Mouse (Mus musculus) forebrain, embryonic 11.5 days (tissue): ENCODE measurements around the gene Fbxl15. TPM values are rescaled to one million over a fixed set of nuclear protein-coding genes. Genes with fewer than 3 reads are reported as not detected.
A peak's percentile ranks its signal among the peaks of the same experiment; 100 is the strongest.

Experiments used
- ATAC-seq: fragments of 200-750 bp; cut with Nextera tagmentation; replicated peaks from 2 replicates; pipeline ENCODE4 v1.8.0; 2017; ENCODE audit warnings: moderate TSS enrichment; ENCODE audit not compliant: low FRiP score
- DNase-seq: peaks from one replicate; pipeline ENCODE4 v3.0.0-alpha.2; 2017; ENCODE audit warnings: low spot score
- H3K27ac ChIP-seq: fragments of 300-500 bp; sonication (generic); 2 replicates; pipeline ENCODE4 v1.5.1; 2014; ENCODE audit warnings: low read depth, low read length
- H3K27me3 ChIP-seq: fragments of 300-500 bp; sonication (generic); 2 replicates; pipeline ENCODE4 v1.6.1; 2014; ENCODE audit warnings: mild to moderate bottlenecking, low read length, mixed read lengths; ENCODE audit not compliant: control insufficient read depth, insufficient read depth
- H3K36me3 ChIP-seq: fragments of 300-500 bp; sonication (generic); 2 replicates; pipeline ENCODE4 v1.6.1; 2014; ENCODE audit warnings: mild to moderate bottlenecking, low read length, moderate library complexity, mixed read lengths; ENCODE audit not compliant: control insufficient read depth, insufficient read depth
- H3K4me1 ChIP-seq: fragments of 300-500 bp; sonication (generic); replicated peaks from 2 replicates; pipeline ENCODE4 v1.6.1; 2014; ENCODE audit warnings: low read length, mixed read lengths; ENCODE audit not compliant: control insufficient read depth, insufficient read depth
- H3K4me2 ChIP-seq: fragments of 300-500 bp; sonication (generic); 2 replicates; pipeline ENCODE4 v1.6.1; 2014; ENCODE audit warnings: low read depth, mild to moderate bottlenecking, low read length, moderate library complexity, mixed read lengths; ENCODE audit not compliant: severe bottlenecking
- H3K4me3 ChIP-seq: fragments of 300-500 bp; sonication (generic); 2 replicates; pipeline ENCODE4 v1.5.1; 2014; ENCODE audit warnings: low read depth, low read length
- H3K9ac ChIP-seq: fragments of 300-500 bp; sonication (generic); 2 replicates; pipeline ENCODE4 v1.6.1; 2014; ENCODE audit warnings: low read length
- H3K9me3 ChIP-seq: fragments of 300-500 bp; sonication (generic); 2 replicates; pipeline ENCODE4 v1.6.1; 2016; ENCODE audit warnings: low read length, mixed read lengths; ENCODE audit not compliant: control insufficient read depth
- WGBS: fragments of 180-500 bp; shearing (Covaris S2); extraction: QIAGEN DNeasy Blood & Tissue Kit; methylation state at CpG from one replicate; pipeline ENCODE4 v1.1.7; 2014; 5-methylcytosine and 5-hydroxymethylcytosine counted together
- polyA plus RNA-seq: library from polyadenylated mRNA; unstranded; fragments of >200 nt; fragmentation: Nextera tagmentation; extraction: Ambion mirVana; gene quantifications from 2 replicates; pipeline ENCODE4 v1.2.1, GENCODE M21; 2014

Gene Fbxl15
- polyA plus RNA-seq, 1 experiment from 2014 or later, result 25.8 TPM

GRCm38 (mm10) chr19:46306751-46307289 lies 21.2 kb upstream of the Fbxl15 start:
- WGBS, result 89% methylated on average over 9 of the region's 9 CpGs
- no peak for ATAC-seq
- H3K9ac ChIP-seq, result no peak overlapping the region
- H3K27ac ChIP-seq, result no peak overlapping the region
- H3K4me3 ChIP-seq, result no peak overlapping the region
- peaks cover 10% of the 10 kb centered on the region for H3K4me1 ChIP-seq
- no peak overlapping the region for H3K4me2 ChIP-seq
- no peaks in the 10 kb centered on the region for H3K36me3 ChIP-seq
- DNase-seq, result no peak
- no peaks in the 10 kb centered on the region for H3K9me3 ChIP-seq
- peaks cover 24% of the 10 kb centered on the region for H3K27me3 ChIP-seq

- H3K27me3 ChIP-seq, result peaks cover 24% of the 10 kb centered on the region
- no peak overlapping the region for H3K4me3 ChIP-seq
- H3K4me1 ChIP-seq, result peaks cover 10% of the 10 kb centered on the region
- no peaks in the 10 kb centered on the region for H3K9me3 ChIP-seq
- H3K27ac ChIP-seq, result no peak overlapping the region
- 72% methylated on average over 16 of the region's 16 CpGs for WGBS
- no peaks in the 10 kb centered on the region for H3K36me3 ChIP-seq
- ATAC-seq (no peak), DNase-seq (no peak)
- H3K4me2 ChIP-seq, result no peak overlapping the region
- no peak overlapping the region for H3K9ac ChIP-seq
These were observed 20.2 kb upstream of the Fbxl15 start for GRCm38 (mm10) chr19:46307781-46308180.

- H3K4me3 ChIP-seq, result no peak overlapping the region; the same call in 1 of the 2 replicates
- WGBS, result 51% methylated on average over 16 of the region's 16 CpGs
These were observed 19.7 kb upstream of the Fbxl15 start for GRCm38 (mm10) chr19:46308303-46308702.

GRCm38 (mm10) chr19:46308706-46309435 lies 19.1 kb upstream of the Fbxl15 start:
- Histone ChIP-seq H3K9me3 (no peaks in the 10 kb centered on the region), H3K9ac (peak overlapping the region; percentile 20; the same call in 1 of the 2 replicates), H3K4me3 (peak overlapping the region; percentile 22), H3K36me3 (no peaks in the 10 kb centered on the region), H3K4me2 (peak overlapping the region; percentile 74), H3K27ac (no peak overlapping the region), H3K4me1 (peaks cover 9% of the 10 kb centered on the region), H3K27me3 (peaks cover 32% of the 10 kb centered on the region)
- DNase-seq, result peak; percentile 94
- peak; percentile 22 for ATAC-seq
- under 1% methylated on average over 47 of the region's 47 CpGs for WGBS

More at GRCm38 (mm10) chr19:46308303-46308702, 19.7 kb upstream of the Fbxl15 start:
- ATAC-seq (no peak), DNase-seq (peak; percentile 55)
- H3K4me1 ChIP-seq, result peaks cover 10% of the 10 kb centered on the region
- H3K27ac ChIP-seq, result no peak overlapping the region
- peak overlapping the region; percentile 74; the same call in 1 of the 2 replicates for H3K4me2 ChIP-seq
- H3K9ac ChIP-seq, result 0 out of 2 replicates have a peak overlapping the region, but pooled peaks have one; percentile 20
- H3K36me3 ChIP-seq, result no peaks in the 10 kb centered on the region
- H3K27me3 ChIP-seq, result peaks cover 28% of the 10 kb centered on the region
- no peaks in the 10 kb centered on the region for H3K9me3 ChIP-seq

- H3K9me3 ChIP-seq, result no peaks in the 10 kb centered on the region
- no peaks in the 10 kb centered on the region for H3K36me3 ChIP-seq
- peaks cover 41% of the 10 kb centered on the region for H3K27me3 ChIP-seq
- DNase-seq (peak; percentile 50), ATAC-seq (no peak)
- no peak overlapping the region for H3K4me3 ChIP-seq
- H3K4me2 ChIP-seq, result no peak overlapping the region
- 84% methylated on average over 21 of the region's 21 CpGs for WGBS
- peaks cover 8% of the 10 kb centered on the region for H3K4me1 ChIP-seq
- H3K27ac ChIP-seq, result no peak overlapping the region
- no peak overlapping the region for H3K9ac ChIP-seq
These were observed 18.2 kb upstream of the Fbxl15 start for GRCm38 (mm10) chr19:46309651-46310305.

GRCm38 (mm10) chr19:46310312-46310865 lies 17.6 kb upstream of the Fbxl15 start:
- H3K27ac ChIP-seq, result no peak overlapping the region
- peaks cover 47% of the 10 kb centered on the region for H3K27me3 ChIP-seq
- H3K4me1 ChIP-seq, result peaks cover 3% of the 10 kb centered on the region; the same call in 1 of the 2 replicates
- H3K36me3 ChIP-seq, result no peaks in the 10 kb centered on the region
- no peak overlapping the region for H3K4me3 ChIP-seq
- H3K9ac ChIP-seq, result no peak overlapping the region
- no peak overlapping the region for H3K4me2 ChIP-seq
- ATAC-seq (no peak), DNase-seq (peak; percentile 50)
- no peaks in the 10 kb centered on the region for H3K9me3 ChIP-seq
- 86% methylated on average over 12 of the region's 12 CpGs for WGBS

- no peaks in the 10 kb centered on the region for H3K36me3 ChIP-seq
- DNase-seq (peak; percentile 43), ATAC-seq (no peak)
- 0 out of 2 replicates have a peak, but pooled peaks cover 3% of the 10 kb centered on the region for H3K4me1 ChIP-seq
- H3K27me3 ChIP-seq, result peaks cover 55% of the 10 kb centered on the region
- no peak overlapping the region for H3K4me2 ChIP-seq
- WGBS, result 86% methylated on average over 9 of the region's 9 CpGs
- no peak overlapping the region for H3K4me3 ChIP-seq
- no peaks in the 10 kb centered on the region for H3K9me3 ChIP-seq
- no peak overlapping the region for H3K9ac ChIP-seq
- H3K27ac ChIP-seq, result no peak overlapping the region
These were observed 16.6 kb upstream of the Fbxl15 start for GRCm38 (mm10) chr19:46311341-46311740.

- ATAC-seq (no peak), DNase-seq (peak; percentile 46)
- WGBS, result 90% methylated on average over 21 of the region's 21 CpGs
- no peak overlapping the region for H3K27ac ChIP-seq
- H3K27me3 ChIP-seq, result peaks cover 57% of the 10 kb centered on the region
- no peaks in the 10 kb centered on the region for H3K9me3 ChIP-seq
- H3K4me3 ChIP-seq, result no peak overlapping the region
- no peaks in the 10 kb centered on the region for H3K36me3 ChIP-seq
- H3K4me1 ChIP-seq, result peaks cover 7% of the 10 kb centered on the region; the same call in 1 of the 2 replicates
- no peak overlapping the region for H3K9ac ChIP-seq
- H3K4me2 ChIP-seq, result no peak overlapping the region
These were observed 15.4 kb upstream of the Fbxl15 start for GRCm38 (mm10) chr19:46312566-46312965.
